Mouse (Mus musculus) common myeloid progenitor, adult 5-6 weeks (primary cell): ENCODE measurements at regions not wholly inside any gene's neighbourhood (a gene's known extent, or its start where the extent isn't known, plus 50 kb on each side); places are given as distances from the start of the nearest gene placed in this dataset.
A peak's percentile ranks its signal among the peaks of the same experiment; 100 is the strongest.
"Not testable (repeated sequence)": the region's sequence is repeated elsewhere in the genome, so short reads cannot be mapped to it uniquely, and the experiment has no call there.

Experiments
- ATAC-seq: replicated peaks from 2 replicates; pipeline ENCODE4 v1.8.0; 2016; ENCODE audit warnings: low read depth, mild to moderate bottlenecking, moderate TSS enrichment, inconsistent platforms; ENCODE audit not compliant: poor library complexity, severe bottlenecking

GRCm38 (mm10) chr3:126011269-126011668, 72.8 kb upstream of the Ugt8a start:
- 0 out of 2 replicates have a peak, but pooled peaks have one; percentile 36 for ATAC-seq

GRCm38 (mm10) chr3:126016166-126016565, 77.7 kb upstream of the Ugt8a start:
- ATAC-seq: no peak

GRCm38 (mm10) chr3:126044327-126044726, 105.9 kb upstream of the Ugt8a start:
- no peak for ATAC-seq

GRCm38 (mm10) chr3:126044861-126045260, 106.4 kb upstream of the Ugt8a start:
- ATAC-seq: no peak

GRCm38 (mm10) chr3:126045992-126046786, 107.8 kb upstream of the Ugt8a start:
- no peak for ATAC-seq

- ATAC-seq: no peak
Measured at GRCm38 (mm10) chr3:126058585-126058984, 120.2 kb upstream of the Ugt8a start.

- ATAC-seq: no peak
Measured at GRCm38 (mm10) chr3:126105086-126105485, 166.7 kb upstream of the Ugt8a start.

- ATAC-seq: no peak
Measured at GRCm38 (mm10) chr3:126109371-126109770, 171.0 kb upstream of the Ugt8a start.

- ATAC-seq: no peak
Measured at GRCm38 (mm10) chr3:126117849-126118248, 179.4 kb upstream of the Ugt8a start.

GRCm38 (mm10) chr3:126122323-126123259, 184.2 kb upstream of the Ugt8a start:
- no peak for ATAC-seq

- ATAC-seq: no peak
Measured at GRCm38 (mm10) chr3:126166542-126166941, 196.9 kb upstream of the Arsj start.

GRCm38 (mm10) chr3:126209024-126209423, 154.5 kb upstream of the Arsj start:
- no peak for ATAC-seq

GRCm38 (mm10) chr3:126210226-126210625, 153.3 kb upstream of the Arsj start:
- ATAC-seq: no peak

GRCm38 (mm10) chr3:126227575-126227974, 135.9 kb upstream of the Arsj start:
- no peak for ATAC-seq

GRCm38 (mm10) chr3:126245834-126246233, 117.7 kb upstream of the Arsj start:
- no peak for ATAC-seq

- no peak for ATAC-seq
Measured at GRCm38 (mm10) chr3:126261270-126261669, 102.2 kb upstream of the Arsj start.

GRCm38 (mm10) chr3:126272027-126272426, 91.5 kb upstream of the Arsj start:
- not testable (repeated sequence) for ATAC-seq

GRCm38 (mm10) chr3:126273566-126273965, 89.9 kb upstream of the Arsj start:
- ATAC-seq: no peak

- no peak for ATAC-seq
Measured at GRCm38 (mm10) chr3:126276008-126276700, 87.3 kb upstream of the Arsj start.

GRCm38 (mm10) chr3:126284294-126285090, 79.0 kb upstream of the Arsj start:
- no peak for ATAC-seq
